Mouse (Mus musculus) olfactory bulb, adult 2 months (tissue): ENCODE results near the gene Gm49486. TPM values are rescaled to one million over a fixed set of nuclear protein-coding genes. Genes with fewer than 3 reads are reported as not detected.
A peak's percentile ranks its signal among the peaks of the same experiment; 100 is the strongest.
"Not testable (repeated sequence)": the region's sequence is repeated elsewhere in the genome, so short reads cannot be mapped to it uniquely, and the experiment has no call there.

Experiments used
- H3K27ac ChIP-seq: fragments of 200-500 bp; 2 replicates; pipeline ENCODE4 v1.5.1; 2012; ENCODE audit warnings: low read depth, low read length; ENCODE audit not compliant: insufficient read depth
- H3K4me1 ChIP-seq: fragments of 200-500 bp; 2 replicates; pipeline ENCODE4 v1.6.1; 2012; ENCODE audit warnings: low read length; ENCODE audit not compliant: control insufficient read depth, insufficient read depth
- H3K4me3 ChIP-seq: fragments of 200-500 bp; 2 replicates; pipeline ENCODE4 v1.5.1; 2012; ENCODE audit warnings: mild to moderate bottlenecking, low read depth, low read length, moderate library complexity; ENCODE audit not compliant: insufficient read depth
- CTCF ChIP-seq: fragments of 200-500 bp; IDR thresholded peaks from 2 replicates; pipeline ENCODE4 v1.5.1; 2012; ENCODE audit warnings: low read depth, mild to moderate bottlenecking, low read length, moderate library complexity; ENCODE audit not compliant: insufficient read depth
- POLR2A ChIP-seq: fragments of 200-500 bp; IDR thresholded peaks from 2 replicates; pipeline ENCODE4 v1.6.1; 2012; ENCODE audit warnings: mild to moderate bottlenecking, low read depth, low read length, moderate library complexity; ENCODE audit not compliant: insufficient read depth
- WGBS: fragments of 180-500 bp; shearing (Covaris S2); methylation state at CpG from one replicate; pipeline ENCODE4 v1.1.7; 2018; 5-methylcytosine and 5-hydroxymethylcytosine counted together
- polyA plus RNA-seq: library from polyadenylated mRNA; stranded (reverse); fragments of >200 nt; gene quantifications from 2 replicates; pipeline ENCODE4 v1.2.4, GENCODE M21; 2012; ENCODE audit warnings: low replicate concordance; ENCODE audit not compliant: missing spikeins, insufficient read depth, insufficient read length

Gm49486 gene
- polyA plus RNA-seq, 1 experiment = not detected

GRCm38 (mm10) chr15:79223641-79224040 is 5.5 kb upstream of the Gm49486 start:
- H3K27ac ChIP-seq = peak overlapping the region; percentile 56; the same call in 1 of the 2 replicates
- WGBS = 17% methylated on average over 5 of the region's 5 CpGs
- TF ChIP-seq CTCF = no peak
- no peak for TF ChIP-seq POLR2A
- no peak overlapping the region for H3K4me3 ChIP-seq
- H3K4me1 ChIP-seq = peaks cover 11% of the 10 kb centered on the region

GRCm38 (mm10) chr15:79224685-79225084 is 4.5 kb upstream of the Gm49486 start:
- H3K4me1 ChIP-seq = peaks cover 14% of the 10 kb centered on the region
- no peak overlapping the region for H3K4me3 ChIP-seq
- H3K27ac ChIP-seq = no peak overlapping the region
- no peak for TF ChIP-seq POLR2A
- TF ChIP-seq CTCF = peak; percentile 62
- WGBS = 11% methylated on average over 5 of the region's 5 CpGs

- H3K27ac ChIP-seq, H3K4me3 ChIP-seq: not testable (repeated sequence)
- H3K4me1 ChIP-seq = peaks cover 16% of the 10 kb centered on the region
- WGBS = 72% methylated on average over 2 of the region's 2 CpGs
Observed at GRCm38 (mm10) chr15:79225780-79226179, 3.4 kb upstream of the Gm49486 start.

GRCm38 (mm10) chr15:79235268-79235667 is 6.1 kb downstream of the Gm49486 start:
- no peak overlapping the region for H3K27ac ChIP-seq
- no peaks in the 10 kb centered on the region for H3K4me1 ChIP-seq
- no peak for TF ChIP-seq POLR2A
- no peak for TF ChIP-seq CTCF
- H3K4me3 ChIP-seq = no peak overlapping the region
- WGBS = 54% methylated on average over 9 of the region's 9 CpGs

- H3K4me3 ChIP-seq = no peak overlapping the region
- TF ChIP-seq CTCF = no peak
- TF ChIP-seq POLR2A = no peak
- H3K4me1 ChIP-seq = peaks cover 9% of the 10 kb centered on the region
- H3K27ac ChIP-seq = no peak overlapping the region
- WGBS = 87% methylated on average over 6 of the region's 6 CpGs
Observed at GRCm38 (mm10) chr15:79238036-79238435, 8.8 kb downstream of the Gm49486 start.

GRCm38 (mm10) chr15:79242574-79243233 is 13.5 kb downstream of the Gm49486 start:
- 40% methylated on average over 13 of the region's 13 CpGs for WGBS
- TF ChIP-seq CTCF (no peak), POLR2A (no peak)
- Histone ChIP-seq H3K4me1 (peaks cover 33% of the 10 kb centered on the region), H3K4me3 (no peak overlapping the region), H3K27ac (peak overlapping the region; percentile 74)

GRCm38 (mm10) chr15:79243234-79244042 is 14.2 kb downstream of the Gm49486 start:
- 3% methylated on average over 10 of the region's 10 CpGs for WGBS
- peak overlapping the region; percentile 91 for H3K27ac ChIP-seq
- TF ChIP-seq CTCF = peak; percentile 99
- TF ChIP-seq POLR2A = no peak
- peaks cover 37% of the 10 kb centered on the region for H3K4me1 ChIP-seq
- no peak overlapping the region for H3K4me3 ChIP-seq

GRCm38 (mm10) chr15:79244071-79244893 is 15.1 kb downstream of the Gm49486 start:
- Histone ChIP-seq H3K27ac (peak overlapping the region; percentile 84), H3K4me1 (peaks cover 37% of the 10 kb centered on the region), H3K4me3 (no peak overlapping the region)
- TF ChIP-seq POLR2A = no peak
- TF ChIP-seq CTCF = no peak
- WGBS = 44% methylated on average over 7 of the region's 7 CpGs

- 91% methylated on average over 3 of the region's 3 CpGs for WGBS
- no peak for TF ChIP-seq POLR2A
- no peak for TF ChIP-seq CTCF
- Histone ChIP-seq H3K27ac (peak overlapping the region; percentile 84; the same call in 1 of the 2 replicates), H3K4me1 (peaks cover 37% of the 10 kb centered on the region), H3K4me3 (no peak overlapping the region)
Observed at GRCm38 (mm10) chr15:79245321-79245720, 16.1 kb downstream of the Gm49486 start.

GRCm38 (mm10) chr15:79250236-79250635 is 21.0 kb downstream of the Gm49486 start:
- TF ChIP-seq POLR2A (no peak), CTCF (no peak)
- H3K4me3 ChIP-seq = no peak overlapping the region
- H3K27ac ChIP-seq = no peak overlapping the region
- H3K4me1 ChIP-seq = peaks cover 35% of the 10 kb centered on the region
- 86% methylated on average over 2 of the region's 2 CpGs for WGBS
